Mouse (Mus musculus) kidney, adult 18-20 months (tissue): ENCODE results near the gene Scgb1a1.

ENCODE experiments used
- DNase-seq: peaks from one replicate; pipeline ENCODE4 v3.0.0; 2021

Gene Scgb1a1

DNA sequence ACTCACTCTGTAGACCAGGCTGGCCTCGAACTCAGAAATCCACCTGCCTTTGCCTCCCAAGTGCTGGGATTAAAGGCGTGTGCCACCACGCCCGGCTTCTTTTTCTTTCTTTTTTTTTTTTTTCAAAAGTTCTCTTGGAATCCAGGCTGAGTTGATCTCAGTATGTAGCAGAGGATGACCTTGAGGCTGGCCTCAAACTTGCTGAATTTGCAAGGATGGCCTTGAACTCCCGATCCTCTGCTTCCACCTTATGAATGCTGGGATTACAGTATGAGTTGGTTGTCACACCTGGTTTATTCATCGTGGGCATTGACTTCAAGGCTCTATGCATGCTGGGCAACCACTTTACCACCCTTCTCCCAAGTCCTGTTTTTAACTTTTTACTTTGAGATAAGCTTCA lies 47.1 kb downstream of the Scgb1a1 start:
- DNase-seq, result no peak

DNA sequence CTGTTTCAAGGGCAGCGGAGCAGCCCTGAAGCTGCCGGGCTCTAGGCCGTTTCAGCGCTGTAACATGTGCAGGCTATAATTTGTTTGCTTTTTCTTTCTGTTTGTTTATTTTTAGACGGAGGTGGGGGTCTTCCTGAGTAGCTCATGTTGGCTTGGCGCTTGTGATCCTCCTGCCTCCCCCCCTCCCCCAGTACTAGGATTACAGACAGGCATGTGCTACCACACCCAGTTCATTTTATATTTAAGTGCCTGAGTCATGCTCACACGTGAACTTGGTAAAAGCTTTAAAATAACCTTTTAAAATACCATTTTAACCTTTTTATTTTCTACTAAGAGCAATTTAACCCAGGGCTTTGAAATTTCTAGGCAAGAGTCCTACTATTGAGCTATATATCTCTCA lies 47.8 kb downstream of the Scgb1a1 start:
- no peak for DNase-seq

DNA sequence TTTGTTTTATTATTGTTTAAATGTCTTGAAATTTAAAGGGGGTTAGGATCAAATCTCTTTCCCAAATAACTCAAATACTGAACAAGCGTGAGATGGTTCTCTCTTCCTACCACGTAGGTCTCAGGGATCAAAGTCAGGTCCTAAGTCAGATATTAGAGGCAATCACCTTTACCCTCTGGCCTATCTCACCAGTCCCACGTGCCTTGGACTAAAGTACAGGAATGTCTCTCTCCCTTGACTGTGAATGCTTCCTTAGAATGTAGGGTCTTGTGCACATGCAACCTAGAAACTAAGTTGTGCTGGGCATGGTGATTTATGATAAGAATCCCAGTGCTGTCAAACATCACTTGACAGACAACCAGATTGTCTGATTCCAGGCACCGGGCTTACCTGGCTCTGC lies 48.5 kb downstream of the Scgb1a1 start:
- DNase-seq, result no peak

DNA sequence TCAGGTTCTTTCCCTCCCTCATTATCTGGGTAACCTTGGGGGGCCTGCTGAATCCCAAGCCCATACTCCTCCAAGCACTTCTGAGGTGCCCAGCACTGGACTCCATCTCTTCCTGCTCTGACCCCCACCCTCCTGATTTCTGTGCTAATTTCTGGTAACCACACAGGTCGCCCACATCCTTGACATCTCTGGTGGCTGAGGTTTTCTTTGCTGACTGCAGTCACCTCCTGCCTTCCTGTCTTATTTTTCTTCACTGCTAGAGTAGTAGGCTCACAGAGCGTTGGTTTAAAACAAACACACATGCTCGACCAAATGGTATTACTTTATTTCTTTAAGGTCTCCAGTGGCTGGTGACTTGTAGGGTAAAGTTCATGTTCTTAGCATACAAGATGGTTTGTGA lies 49.6 kb downstream of the Scgb1a1 start:
- no peak for DNase-seq

DNA sequence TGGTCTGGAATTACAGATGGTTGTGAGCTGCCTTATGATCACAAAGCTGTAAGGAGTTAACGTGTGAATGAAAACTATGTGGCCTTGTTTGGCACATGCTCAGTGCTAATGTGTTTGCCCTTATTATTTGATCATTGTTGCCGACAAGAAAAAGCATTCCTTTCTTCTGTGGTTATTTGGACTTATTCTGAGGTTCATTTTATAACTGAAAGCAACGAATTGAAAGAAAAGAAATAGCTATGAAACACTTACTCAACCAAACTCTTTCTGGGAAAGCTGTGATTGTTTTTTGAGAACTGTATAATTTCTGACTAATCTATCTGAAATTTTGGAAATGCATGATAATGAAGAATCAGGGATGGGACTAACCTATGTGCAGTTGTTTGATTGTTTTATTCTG lies 52.7 kb downstream of the Scgb1a1 start:
- no peak for DNase-seq

DNA sequence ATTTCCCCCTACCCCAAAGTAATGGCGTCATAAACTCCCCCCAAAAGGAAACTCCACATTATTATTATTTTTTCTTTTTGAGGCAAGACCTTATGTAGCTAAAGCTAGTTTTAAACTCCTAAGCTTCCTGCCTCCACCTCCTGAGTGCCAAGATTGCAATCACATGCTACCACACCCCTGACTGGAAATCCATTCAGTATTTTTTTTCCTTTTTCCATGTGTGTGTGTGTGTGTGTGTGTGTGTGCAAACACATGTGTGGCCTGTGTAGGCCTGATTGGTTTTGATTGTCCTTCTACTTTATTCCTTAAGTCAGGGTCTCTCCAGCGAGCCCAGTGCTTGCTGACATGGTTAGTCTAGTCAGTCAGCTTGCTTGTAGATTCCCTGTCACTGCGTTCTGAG lies 53.3 kb downstream of the Scgb1a1 start:
- DNase-seq, result no peak
